Mouse (Mus musculus) kidney, postnatal 14 days (tissue): ENCODE measurements at regions not wholly inside any gene's neighbourhood (a gene's known extent, or its start where the extent isn't known, plus 50 kb on each side); places are given as distances from the start of the nearest gene placed in this dataset.

ENCODE experiments used
- DNase-seq: peaks from one replicate; pipeline ENCODE4 v3.0.0; 2022; ENCODE audit warnings: mixed read lengths

DNA sequence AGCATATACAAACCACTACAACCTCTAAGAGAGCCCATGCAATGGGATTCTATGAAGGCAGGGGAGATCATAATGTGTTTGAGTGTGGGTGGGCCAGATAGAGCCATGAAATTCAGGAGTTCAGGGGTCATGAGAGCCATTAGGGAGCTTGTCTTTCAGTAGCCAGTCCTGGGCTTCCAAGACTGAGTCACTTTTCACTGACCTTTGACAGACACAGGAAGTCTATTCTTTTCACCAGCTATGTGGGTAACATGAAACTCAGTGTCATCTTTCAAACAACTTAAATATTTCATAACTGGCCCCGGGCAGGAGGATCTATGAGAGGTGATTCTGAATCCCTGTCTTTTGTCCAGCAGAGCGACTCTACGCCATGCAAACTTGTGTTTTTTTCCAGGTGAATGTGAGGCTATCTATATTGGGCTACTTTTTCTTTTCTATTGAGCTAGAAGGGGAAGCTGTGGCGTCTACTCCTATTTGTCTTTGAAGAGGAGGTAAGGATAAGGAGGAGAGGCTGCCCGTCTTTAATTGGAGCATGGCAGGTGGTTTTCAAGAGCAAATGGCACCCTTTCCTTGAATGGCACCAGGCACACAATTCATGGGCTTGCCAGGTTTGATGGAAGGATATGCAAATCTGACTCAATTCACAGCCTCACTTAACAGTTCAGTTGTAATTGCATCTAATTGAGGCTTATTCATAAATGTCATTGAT lies 95.6 kb upstream of the Chd2 start:
- DNase-seq, result no peak

DNA sequence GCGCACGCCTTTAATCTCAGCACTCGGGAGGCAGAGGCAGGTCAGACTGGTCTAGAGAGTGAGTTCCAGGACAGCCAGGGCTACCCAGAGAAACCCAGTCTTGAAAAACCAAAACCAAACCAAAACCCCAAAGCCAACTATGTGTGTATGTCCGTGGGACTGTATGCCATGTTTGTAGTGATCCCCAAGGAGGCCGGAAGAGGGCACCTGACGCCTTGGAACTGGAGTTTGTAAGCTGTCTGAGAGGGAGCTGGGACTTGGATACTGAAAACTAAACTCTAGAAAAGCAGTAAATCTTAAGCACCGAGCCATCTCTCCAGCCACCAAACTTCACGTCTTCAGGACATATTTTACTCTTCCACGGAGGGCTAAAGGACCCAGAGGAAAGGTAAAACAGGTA lies 93.8 kb upstream of the Chd2 start:
- DNase-seq, result no peak

GRCm38 (mm10) chr7:73630790-73631189 lies 89.2 kb upstream of the Chd2 start:
- no peak for DNase-seq

- DNase-seq, result no peak
These were observed 87.6 kb upstream of the Chd2 start for GRCm38 (mm10) chr7:73629182-73629581.

DNA sequence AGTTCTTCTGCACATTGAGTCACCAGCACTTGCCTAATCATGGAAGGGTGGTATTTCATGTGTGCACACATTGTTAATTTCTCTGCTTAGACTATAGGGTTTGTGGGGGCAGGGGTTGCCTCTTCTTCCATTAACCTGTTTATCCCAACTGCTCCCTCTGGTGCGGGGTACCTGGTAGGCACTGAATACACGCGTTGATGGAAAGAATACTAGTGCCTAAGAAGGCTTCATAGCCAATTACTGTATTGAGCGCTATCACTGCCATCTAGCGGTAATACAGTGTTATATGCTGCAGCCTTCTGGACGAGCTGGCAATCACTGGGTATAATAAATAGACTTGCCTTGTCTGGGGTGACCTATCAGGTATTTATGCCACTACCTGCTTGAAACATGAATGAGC lies 86.4 kb upstream of the Chd2 start:
- peak; percentile 84 for DNase-seq

DNA sequence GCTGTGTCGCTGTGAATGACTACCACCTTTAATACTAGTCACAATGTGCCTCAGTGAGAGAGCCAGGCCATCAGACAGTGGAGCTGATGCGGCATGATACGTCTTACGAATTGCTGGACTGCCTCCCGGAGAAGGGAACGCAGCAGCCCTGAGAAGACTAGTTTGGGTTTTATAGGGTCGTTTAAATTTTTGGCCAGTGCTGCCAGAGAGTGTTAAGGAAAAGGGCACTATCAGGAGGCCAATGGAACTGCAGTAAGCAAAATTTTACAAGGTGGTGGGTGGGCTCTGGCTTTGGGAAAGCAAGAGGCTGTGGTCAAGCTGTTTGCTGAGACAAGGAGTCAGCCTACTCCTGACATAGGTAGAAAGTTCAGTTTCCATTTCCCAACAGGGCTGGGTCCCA lies 84.7 kb upstream of the Chd2 start:
- no peak for DNase-seq

- no peak for DNase-seq
These were observed 84.0 kb upstream of the Chd2 start for GRCm38 (mm10) chr7:73625651-73626050.

DNA sequence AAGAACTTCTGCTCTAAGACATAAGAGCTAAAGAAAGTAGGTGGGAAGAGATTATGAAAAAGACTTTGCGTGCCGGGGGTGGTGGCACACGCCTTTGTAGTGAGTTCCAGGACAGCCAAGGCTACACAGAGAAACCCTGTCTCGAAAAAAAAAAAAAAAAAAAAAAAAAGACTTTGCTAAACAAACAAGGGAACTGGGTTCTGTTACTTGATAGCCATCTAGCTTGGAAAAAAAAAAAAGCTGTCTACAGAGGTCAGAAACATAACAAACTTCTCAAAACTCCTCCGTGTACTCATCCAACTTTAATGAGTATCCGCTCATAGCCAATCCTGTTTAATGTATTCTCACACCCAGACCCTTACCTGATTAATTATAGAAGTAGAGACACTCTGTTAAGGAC lies 83.4 kb upstream of the Chd2 start:
- no peak for DNase-seq

DNA sequence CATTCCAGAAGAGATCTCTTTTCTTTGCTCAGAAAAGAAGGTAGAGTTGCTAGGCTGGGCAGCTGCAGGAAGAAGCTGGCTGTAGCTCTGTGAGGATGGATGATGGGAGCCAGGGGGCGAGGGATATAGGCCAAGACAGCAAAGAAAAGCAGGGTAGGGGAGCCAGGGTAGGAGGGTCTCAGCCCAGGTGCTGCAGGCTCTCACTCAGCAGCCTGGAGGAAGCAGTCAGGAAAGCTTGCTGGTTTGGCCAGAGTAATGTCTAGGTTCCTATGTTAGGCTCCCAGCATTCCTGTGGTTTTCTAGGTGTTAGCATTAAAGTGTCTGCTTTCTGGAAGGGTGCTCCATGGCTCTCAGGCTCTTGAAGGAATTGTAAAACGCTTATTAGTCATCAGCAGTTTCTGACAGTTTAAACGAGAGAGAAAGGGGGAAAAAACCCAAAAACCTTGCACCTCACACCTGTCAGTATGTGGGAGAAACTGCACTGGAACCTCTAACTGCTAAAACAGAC lies 82.5 kb upstream of the Chd2 start:
- DNase-seq, result no peak

- DNase-seq, result no peak
These were observed 80.8 kb upstream of the Chd2 start for GRCm38 (mm10) chr7:73622468-73622867.

DNA sequence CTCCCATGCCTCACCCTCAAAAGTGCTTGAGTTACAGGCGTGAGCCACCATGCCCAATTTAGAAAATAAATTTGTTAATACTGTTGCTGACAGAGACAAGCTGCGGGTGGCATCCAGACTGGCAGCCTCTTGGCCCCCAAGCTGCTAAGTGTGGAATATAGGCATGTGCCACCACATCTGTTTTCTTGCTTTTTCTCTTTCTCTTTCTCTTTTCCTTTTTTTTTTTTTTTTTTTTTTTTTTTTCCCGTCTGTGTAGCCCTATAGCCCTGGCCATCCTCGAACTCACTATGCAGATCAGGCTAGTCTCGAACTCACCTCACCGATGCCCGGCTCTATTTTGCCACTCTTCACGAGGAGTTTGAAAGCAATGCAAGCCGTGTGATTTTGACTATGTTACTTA lies 78.7 kb upstream of the Chd2 start:
- no peak for DNase-seq

- no peak for DNase-seq
These were observed 77.3 kb upstream of the Chd2 start for GRCm38 (mm10) chr7:73618758-73619416.

DNA sequence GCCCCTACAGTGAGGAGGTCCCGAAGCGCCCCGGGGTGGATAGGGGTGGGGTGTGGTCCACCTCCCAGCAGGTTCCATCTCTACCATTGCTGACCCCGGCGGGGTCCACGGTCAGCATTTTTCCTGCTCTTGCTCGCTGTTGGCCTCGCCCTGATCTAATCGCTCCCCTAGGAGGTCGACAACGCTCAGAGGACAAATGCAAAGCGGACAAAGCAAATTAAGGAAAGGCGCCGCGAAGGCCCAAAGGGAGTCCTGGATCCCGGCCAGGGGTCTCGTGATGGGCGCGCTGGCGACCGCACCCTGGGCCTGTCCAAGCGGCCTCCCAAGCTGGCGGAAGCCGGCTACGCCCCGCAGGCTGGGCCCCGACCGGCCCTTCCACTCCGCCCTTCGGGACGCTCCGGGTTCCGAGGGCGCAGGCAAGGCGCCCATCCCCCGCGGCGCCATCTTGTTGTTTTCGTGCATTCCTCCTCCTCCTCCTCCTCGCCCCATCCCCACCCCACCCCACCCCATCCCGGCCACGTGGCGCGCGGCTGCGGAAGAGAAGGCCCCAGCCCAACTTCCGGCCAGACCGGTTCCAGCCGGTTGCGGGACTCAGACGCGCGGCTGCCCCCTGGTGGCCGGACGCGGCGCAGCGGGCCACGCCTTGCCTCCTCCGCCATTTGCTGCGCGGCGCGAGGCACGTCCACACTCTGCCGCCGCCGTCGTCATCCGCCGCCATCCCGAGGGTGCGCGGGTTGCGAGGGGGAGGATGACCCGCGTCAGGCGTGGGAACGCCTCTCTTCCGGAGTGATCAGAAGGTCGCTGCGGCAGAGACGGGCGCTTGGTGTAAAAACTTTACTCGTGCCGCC lies 76.5 kb upstream of the Chd2 start:
- peak; percentile 99 for DNase-seq

DNA sequence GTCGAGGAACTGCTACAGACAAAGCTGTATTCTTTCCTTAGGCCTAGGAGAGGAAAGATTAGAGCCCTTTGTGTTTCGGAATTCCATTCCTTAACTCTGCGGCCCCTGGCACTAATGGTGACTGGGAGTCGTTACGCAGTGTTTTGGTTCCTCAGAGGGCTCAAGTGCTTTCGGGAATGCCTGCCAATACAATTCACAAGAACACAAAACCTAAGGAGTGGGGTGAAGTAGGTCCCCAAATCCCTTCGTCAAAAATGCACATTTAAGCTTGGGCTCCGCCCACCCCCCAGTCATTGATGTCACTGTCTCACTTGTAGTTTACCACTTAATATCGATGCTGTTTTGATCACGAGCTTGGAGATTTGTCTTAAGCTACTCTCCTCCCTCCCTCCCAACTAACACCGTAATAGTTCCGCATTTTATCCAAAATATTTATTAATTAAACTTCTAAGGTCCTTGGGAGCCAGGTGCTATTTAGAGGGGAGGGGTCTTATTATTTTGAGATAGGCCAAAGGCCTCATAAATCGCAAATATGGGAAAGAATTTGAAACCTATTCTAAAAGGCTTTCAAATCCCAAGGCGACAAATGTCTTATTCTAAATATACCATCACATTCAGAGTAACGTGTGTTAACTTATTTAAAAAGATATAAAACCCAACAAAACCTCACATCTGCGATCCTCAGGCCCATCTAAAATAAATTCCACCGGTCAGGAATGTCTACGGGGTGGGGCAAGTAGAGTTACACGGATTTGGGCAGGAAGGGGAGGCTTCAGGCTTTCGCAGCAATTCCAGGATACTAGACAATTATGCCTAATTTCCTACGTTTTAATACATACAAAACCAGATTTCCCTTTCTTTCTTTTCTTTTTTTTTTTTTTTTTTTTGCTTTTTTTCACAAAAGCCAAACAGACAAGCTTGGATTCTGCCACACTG lies 75.6 kb upstream of the Chd2 start:
- peak; percentile 65 for DNase-seq

DNA sequence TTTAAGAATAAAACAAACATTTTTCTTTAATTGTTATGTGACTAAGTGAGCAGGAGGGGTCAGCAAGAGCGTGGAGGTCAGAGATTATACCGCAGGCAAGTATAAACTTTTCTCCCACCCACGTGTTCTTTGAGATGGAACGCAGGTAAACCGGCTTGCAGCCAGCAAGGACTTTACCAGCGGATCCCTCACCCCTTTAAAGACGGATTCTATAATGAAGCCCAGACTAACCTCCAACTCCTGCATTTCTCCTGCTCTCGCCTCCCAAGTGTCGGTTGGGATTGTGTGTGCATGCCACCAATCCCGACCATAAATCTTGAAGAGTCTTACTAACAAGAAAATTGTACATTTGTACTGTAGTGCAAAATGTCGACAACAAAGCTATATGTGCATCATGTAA lies 74.4 kb upstream of the Chd2 start:
- DNase-seq, result no peak

DNA sequence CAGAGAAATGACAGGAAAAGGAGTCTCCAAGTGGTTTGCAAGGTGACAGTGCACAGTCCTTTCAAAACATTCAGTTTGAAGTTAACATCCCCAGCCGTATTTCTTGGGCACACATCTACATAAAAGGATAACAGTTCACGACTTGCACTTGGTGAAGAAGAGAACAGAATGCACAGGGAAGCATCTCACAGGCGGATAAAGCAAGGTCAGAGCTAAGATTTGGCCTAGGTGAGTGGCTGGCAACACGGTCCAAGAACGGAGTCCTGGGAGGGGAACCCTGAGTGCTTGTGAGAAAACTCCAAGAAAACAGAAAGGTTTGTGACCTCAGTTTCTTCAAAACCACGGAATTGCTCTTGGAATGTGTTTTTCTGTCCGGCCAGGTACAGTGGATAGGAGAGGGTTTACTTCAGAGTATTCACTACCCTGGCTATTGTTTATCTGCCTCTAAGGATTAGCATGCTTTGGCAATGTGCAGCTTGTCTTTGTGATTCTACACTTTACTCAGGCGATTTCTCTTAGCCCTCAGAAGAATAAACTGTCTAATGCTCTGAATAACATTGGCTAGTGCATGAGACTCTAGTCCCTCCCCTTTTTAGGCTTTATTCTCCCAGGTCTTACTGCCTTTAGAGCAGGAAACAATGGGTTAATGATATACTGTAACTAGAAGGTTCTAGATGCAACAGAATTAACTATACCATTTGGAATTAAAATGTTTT lies 73.4 kb upstream of the Chd2 start:
- no peak for DNase-seq

DNA sequence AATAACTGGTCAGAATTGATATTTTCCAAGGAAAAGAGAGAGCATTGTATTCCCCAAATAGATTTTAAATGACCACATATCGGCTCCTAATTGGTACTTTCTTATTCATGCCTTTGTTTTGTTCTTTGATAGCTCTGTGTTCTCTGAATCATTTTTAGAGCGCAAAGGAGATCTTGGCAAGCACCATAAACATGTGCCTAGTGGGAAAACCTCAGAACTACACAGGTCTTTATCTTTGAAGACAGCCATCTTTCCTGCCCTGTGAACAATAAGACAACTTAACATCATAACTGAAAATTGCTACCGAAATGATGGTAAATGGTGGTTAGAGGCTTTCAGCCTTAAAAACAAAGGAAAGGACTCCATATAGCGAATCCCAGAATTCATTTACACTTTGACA lies 72.7 kb upstream of the Chd2 start:
- no peak for DNase-seq

DNA sequence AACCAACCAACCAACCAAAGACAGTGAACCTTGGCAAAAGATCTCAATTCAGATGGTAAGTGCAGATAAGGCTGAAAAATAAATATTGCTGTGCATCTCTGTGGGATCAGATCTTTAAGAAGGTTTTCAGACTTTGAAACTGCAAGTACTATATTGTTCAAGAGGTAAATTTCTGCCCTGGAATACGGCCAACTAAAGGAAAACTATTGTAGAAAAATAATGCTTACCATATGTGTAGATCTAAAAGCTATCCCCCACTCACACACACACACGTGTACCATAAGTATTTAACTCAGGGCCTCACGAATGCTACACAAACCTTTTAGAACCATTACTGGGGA lies 71.1 kb upstream of the Chd2 start:
- no peak for DNase-seq

- no peak for DNase-seq
These were observed 70.5 kb upstream of the Chd2 start for GRCm38 (mm10) chr7:73611866-73612751.

DNA sequence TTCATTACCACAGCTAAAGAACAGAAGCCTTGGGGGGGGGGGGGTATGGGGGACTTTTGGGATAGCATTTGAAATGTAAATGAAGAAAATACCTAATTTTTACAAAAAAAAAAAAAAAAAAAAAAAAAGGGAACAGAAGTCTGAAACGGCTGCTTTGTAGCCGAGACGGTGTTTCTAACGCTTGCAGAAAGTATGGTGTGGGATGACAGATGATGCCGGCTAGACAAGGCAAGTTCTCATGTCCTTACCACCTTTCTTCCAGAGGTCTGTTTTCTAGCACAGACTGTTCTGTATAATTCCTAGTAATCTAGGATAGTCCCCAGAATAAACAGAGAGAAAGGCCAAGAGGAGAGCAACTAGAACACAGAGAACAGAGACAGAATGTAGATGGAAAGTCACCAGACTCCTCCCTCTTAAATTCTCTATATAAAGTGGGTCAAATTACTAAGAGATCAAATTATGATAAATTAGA lies 67.2 kb upstream of the Chd2 start:
- DNase-seq, result no peak
